Mouse (Mus musculus): ENCODE measurements around the gene Cox4i2.

The Cox4i2 gene

GRCm38 (mm10) chr2:152734984-152735383 lies 19.0 kb upstream of the Cox4i2 start:
- peak; percentile 25 to 64 for DNase-seq (ENCODE audit: low spot score in 2 of 2)

GRCm38 (mm10) chr2:152736090-152736601 lies 17.8 kb upstream of the Cox4i2 start, which contains the start of gene Id1:
Id1 (plus strand) TSS chr2:152736251.
- DNase-seq (ENCODE audit: low spot score in 2 of 2): peak; percentile 19 to 43

- DNase-seq (ENCODE audit: low spot score in 2 of 2): no peak
These were observed 17.2 kb upstream of the Cox4i2 start for GRCm38 (mm10) chr2:152736748-152737147.

- no peak for DNase-seq (ENCODE audit: low spot score in 2 of 2)
These were observed 16.4 kb upstream of the Cox4i2 start for GRCm38 (mm10) chr2:152737306-152738221.

GRCm38 (mm10) chr2:152738341-152738740 lies 15.6 kb upstream of the Cox4i2 start:
- no peak for DNase-seq (ENCODE audit: low spot score in 2 of 2)

GRCm38 (mm10) chr2:152739031-152739841 lies 14.7 kb upstream of the Cox4i2 start:
- no peak for DNase-seq (ENCODE audit: low spot score in 2 of 2)

GRCm38 (mm10) chr2:152739842-152740260 lies 14.1 kb upstream of the Cox4i2 start:
- DNase-seq (ENCODE audit: low spot score in 2 of 2): no peak

- DNase-seq (ENCODE audit: low spot score in 2 of 2): no peak
These were observed 13.5 kb upstream of the Cox4i2 start for GRCm38 (mm10) chr2:152740490-152740889.

- DNase-seq (ENCODE audit: low spot score in 2 of 2): peak; percentile 22 to 40
These were observed 12.6 kb upstream of the Cox4i2 start for GRCm38 (mm10) chr2:152741153-152742041.

- peak; percentile 31 to 48 for DNase-seq (ENCODE audit: low spot score in 2 of 2)
These were observed 11.5 kb upstream of the Cox4i2 start for GRCm38 (mm10) chr2:152742435-152742834.

GRCm38 (mm10) chr2:152756474-152757393 lies 2.8 kb downstream of the Cox4i2 start:
- DNase-seq (ENCODE audit: low spot score in 2 of 2): no peak

GRCm38 (mm10) chr2:152757478-152757877 lies 3.5 kb downstream of the Cox4i2 start:
- DNase-seq (ENCODE audit: low spot score in 2 of 2): no peak

GRCm38 (mm10) chr2:152758351-152758750 lies 4.4 kb downstream of the Cox4i2 start:
- DNase-seq (ENCODE audit: low spot score in 2 of 2): no peak

GRCm38 (mm10) chr2:152763310-152763709 lies 9.3 kb downstream of the Cox4i2 start:
- DNase-seq (ENCODE audit: low spot score in 2 of 2): no peak

GRCm38 (mm10) chr2:152764172-152765044 lies 10.4 kb downstream of the Cox4i2 start:
- no peak for DNase-seq (ENCODE audit: low spot score in 2 of 2)

- DNase-seq (ENCODE audit: low spot score in 2 of 2): no peak
These were observed 11.2 kb downstream of the Cox4i2 start for GRCm38 (mm10) chr2:152765045-152765674.

GRCm38 (mm10) chr2:152766387-152767123 lies 12.6 kb downstream of the Cox4i2 start:
- peak; percentile 83 to 91 for DNase-seq (ENCODE audit: low spot score in 2 of 2)
